Mouse (Mus musculus) limb, embryonic 10.5 days (tissue): Measurements from ENCODE around the gene Lamp1. TPM values are rescaled to one million over a fixed set of nuclear protein-coding genes. Genes with fewer than 3 reads are reported as not detected.
"Not testable (repeated sequence)": the region's sequence is repeated elsewhere in the genome, so short reads cannot be mapped to it uniquely, and the experiment has no call there.

ENCODE experiments used
- DNase-seq: peaks from one replicate; pipeline ENCODE4 v3.0.0-alpha.2; 2017; ENCODE audit warnings: low spot score
- H3K27ac ChIP-seq: fragments of 300-500 bp; sonication (generic); 2 replicates; pipeline ENCODE4 v1.5.1; 2016; ENCODE audit warnings: mild to moderate bottlenecking
- H3K27me3 ChIP-seq: fragments of 300-500 bp; sonication (generic); 2 replicates; pipeline ENCODE4 v1.6.1; 2016; ENCODE audit warnings: low read depth, mild to moderate bottlenecking; ENCODE audit not compliant: poor library complexity, severe bottlenecking
- H3K36me3 ChIP-seq: fragments of 300-500 bp; sonication (generic); 2 replicates; pipeline ENCODE4 v1.6.1; 2016; ENCODE audit warnings: mild to moderate bottlenecking, moderate library complexity
- H3K4me1 ChIP-seq: fragments of 300-500 bp; sonication (generic); 2 replicates; pipeline ENCODE4 v1.6.1; 2016
- H3K4me3 ChIP-seq: fragments of 300-500 bp; sonication (generic); 2 replicates; pipeline ENCODE4 v1.5.1; 2016; ENCODE audit warnings: mild to moderate bottlenecking, moderate library complexity
- H3K9me3 ChIP-seq: fragments of 300-500 bp; sonication (generic); replicated peaks from 2 replicates; pipeline ENCODE4 v1.6.1; 2016; ENCODE audit warnings: mild to moderate bottlenecking
- WGBS: fragments of 180-500 bp; shearing (Covaris S2); methylation state at CpG from one replicate; pipeline ENCODE4 v1.1.7; 2016; 5-methylcytosine and 5-hydroxymethylcytosine counted together
- polyA plus RNA-seq: library from polyadenylated mRNA; unstranded; fragments of >200 nt; fragmentation: Nextera tagmentation; extraction: Ambion mirVana; gene quantifications from 2 replicates; pipeline ENCODE4 v1.2.1, GENCODE M21; 2016

The Lamp1 gene
- 186 and 196 TPM in 2 replicates for polyA plus RNA-seq

DNA sequence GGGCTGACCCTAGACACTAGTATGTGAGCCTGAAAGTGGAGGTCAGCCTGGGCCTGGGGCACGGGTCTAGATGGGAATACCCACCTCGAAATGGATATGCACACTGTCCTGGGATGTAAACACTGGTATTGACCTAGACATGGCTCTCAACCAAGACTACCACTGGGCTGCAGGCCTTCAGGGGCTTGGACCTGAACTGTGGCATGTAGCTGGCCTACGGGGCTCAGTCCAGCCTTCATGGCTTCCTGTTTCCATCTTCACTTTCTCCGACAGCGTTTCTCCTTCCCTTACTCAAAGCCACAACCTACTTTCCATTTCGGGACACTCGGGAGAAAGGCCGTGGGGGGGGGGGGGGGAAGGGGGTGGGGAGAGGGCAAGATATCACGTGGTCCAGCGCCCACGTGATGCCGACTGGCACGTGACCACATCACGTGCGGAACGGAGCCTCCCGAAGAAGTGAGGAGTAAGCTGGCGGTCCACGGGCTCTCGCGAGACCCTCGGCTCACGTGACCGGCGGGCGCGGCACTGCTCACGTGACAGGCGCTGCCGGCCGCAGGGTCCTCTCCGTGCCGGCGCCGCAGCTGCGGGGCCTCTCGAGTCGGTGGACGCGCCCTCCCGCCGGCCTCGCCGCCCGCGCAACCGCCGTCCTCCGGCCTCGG is at the start of gene Lamp1:
Lamp1 (plus strand) TSS at position 444 of the 659 bp plus-strand sequence.
- peak within 1 kb of the TSS; percentile 99 for H3K4me3 ChIP-seq
- H3K27ac ChIP-seq: peak within 1 kb of the TSS; percentile 89
- H3K36me3 ChIP-seq: no peaks in the 10 kb centered on the region; the same call in 1 of the 2 replicates
- WGBS: 1% methylated on average over 50 of the region's 50 CpGs
- no peaks in the 10 kb centered on the region for H3K9me3 ChIP-seq
- H3K27me3 ChIP-seq: no peaks in the 10 kb centered on the region
- H3K4me1 ChIP-seq: peaks cover 16% of the 10 kb centered on the region
- DNase-seq: peak; percentile 100

- WGBS: 82% methylated on average over 1 of the region's 1 CpGs
- DNase-seq: no peak
Observed at GRCm38 (mm10) chr8:13109416-13109960, 49.5 kb upstream of the Lamp1 start.

DNA sequence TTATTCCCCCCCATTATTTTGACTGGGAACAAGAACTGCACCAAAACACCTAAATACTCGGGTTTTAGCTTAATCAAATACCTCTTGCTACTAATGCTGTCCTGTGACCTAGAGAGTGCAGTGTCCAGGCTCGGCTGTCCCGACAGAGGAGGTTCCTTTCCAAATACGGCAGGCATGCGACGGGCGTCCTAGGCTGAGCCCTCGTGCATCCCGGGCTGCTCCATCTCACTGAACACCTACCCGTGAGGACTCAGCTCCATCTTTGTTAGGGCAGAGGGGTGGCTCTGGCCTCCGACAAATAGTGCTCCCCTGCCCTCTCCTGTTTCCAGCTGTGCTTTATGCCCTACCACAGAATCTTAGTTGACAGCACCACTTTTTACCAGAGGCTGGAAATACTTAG is 47.0 kb upstream of the Lamp1 start:
- H3K4me3 ChIP-seq: no peak overlapping the region
- H3K9me3 ChIP-seq: no peaks in the 10 kb centered on the region
- no peak overlapping the region for H3K27ac ChIP-seq
- H3K27me3 ChIP-seq: no peaks in the 10 kb centered on the region
- no peak for DNase-seq
- WGBS: 90% methylated on average over 11 of the region's 11 CpGs
- H3K4me1 ChIP-seq: 0 out of 2 replicates have a peak, but pooled peaks cover 10% of the 10 kb centered on the region
- H3K36me3 ChIP-seq: peaks cover 60% of the 10 kb centered on the region

More at GRCm38 (mm10) chr8:13109416-13109960, 49.5 kb upstream of the Lamp1 start:
- Histone ChIP-seq H3K4me3 (no peak overlapping the region), H3K9me3 (no peaks in the 10 kb centered on the region), H3K36me3 (peaks cover 45% of the 10 kb centered on the region), H3K4me1 (peaks cover 18% of the 10 kb centered on the region), H3K27ac (no peak overlapping the region), H3K27me3 (no peaks in the 10 kb centered on the region)

DNA sequence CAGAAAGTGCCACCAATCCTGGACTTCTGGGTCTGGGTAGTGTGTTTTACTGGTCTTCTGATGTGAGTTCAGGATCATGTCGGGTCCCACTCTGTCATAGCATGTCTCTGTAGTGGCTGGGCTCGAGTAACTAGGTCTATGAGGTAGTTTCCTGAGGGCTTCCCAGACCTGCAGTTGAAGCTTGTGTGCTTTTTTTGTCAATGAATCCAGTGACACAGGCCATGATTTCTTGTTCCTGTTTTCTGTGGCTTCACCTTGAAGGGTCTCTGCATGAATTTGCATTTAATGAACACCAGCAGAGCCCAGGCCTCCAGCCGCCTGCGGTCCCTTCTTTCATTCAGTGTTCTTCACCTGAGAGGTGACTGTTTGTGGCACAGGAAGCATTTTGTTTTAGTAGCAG is 45.7 kb upstream of the Lamp1 start:
- Histone ChIP-seq H3K27me3 (no peaks in the 10 kb centered on the region), H3K4me3 (no peak overlapping the region), H3K36me3 (peaks cover 62% of the 10 kb centered on the region), H3K27ac (no peak overlapping the region), H3K4me1 (0 out of 2 replicates have a peak, but pooled peaks cover 4% of the 10 kb centered on the region), H3K9me3 (no peaks in the 10 kb centered on the region)
- DNase-seq: no peak
- 93% methylated on average over 4 of the region's 4 CpGs for WGBS

DNA sequence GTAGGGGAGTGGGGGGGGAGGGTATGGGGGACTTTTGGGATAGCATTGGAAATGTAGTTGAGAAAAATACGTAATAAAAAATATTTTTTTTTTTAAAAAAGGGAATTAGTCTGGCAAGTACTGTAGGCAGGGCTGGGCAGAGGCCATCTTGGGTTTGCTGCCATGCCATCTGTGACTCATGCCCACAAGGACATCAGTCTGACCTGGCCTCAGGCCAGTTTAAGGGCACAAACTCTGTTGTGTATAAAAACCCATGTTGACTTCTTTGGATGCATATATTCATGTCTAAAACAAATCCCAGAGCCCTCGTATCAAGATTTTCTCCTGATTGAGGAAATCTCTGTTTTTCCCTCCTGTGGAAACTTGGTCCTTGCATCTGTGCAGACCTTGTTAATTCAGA is 41.9 kb upstream of the Lamp1 start:
- 100% methylated on average over 2 of the region's 2 CpGs for WGBS
- Histone ChIP-seq H3K4me3 (no peak overlapping the region), H3K36me3 (peaks cover 78% of the 10 kb centered on the region)

GRCm38 (mm10) chr8:13118516-13118915 is 40.4 kb upstream of the Lamp1 start:
- Histone ChIP-seq H3K27ac (no peak overlapping the region), H3K27me3 (no peaks in the 10 kb centered on the region), H3K4me1 (no peaks in the 10 kb centered on the region), H3K9me3 (no peaks in the 10 kb centered on the region), H3K4me3 (no peak overlapping the region), H3K36me3 (peaks cover 79% of the 10 kb centered on the region)
- DNase-seq: no peak
- 88% methylated on average over 3 of the region's 3 CpGs for WGBS

More for the DNA sequence above, 41.9 kb upstream of the Lamp1 start:
- no peaks in the 10 kb centered on the region for H3K9me3 ChIP-seq
- H3K27me3 ChIP-seq: no peaks in the 10 kb centered on the region
- no peak overlapping the region for H3K27ac ChIP-seq
- no peak for DNase-seq
- no peaks in the 10 kb centered on the region for H3K4me1 ChIP-seq

DNA sequence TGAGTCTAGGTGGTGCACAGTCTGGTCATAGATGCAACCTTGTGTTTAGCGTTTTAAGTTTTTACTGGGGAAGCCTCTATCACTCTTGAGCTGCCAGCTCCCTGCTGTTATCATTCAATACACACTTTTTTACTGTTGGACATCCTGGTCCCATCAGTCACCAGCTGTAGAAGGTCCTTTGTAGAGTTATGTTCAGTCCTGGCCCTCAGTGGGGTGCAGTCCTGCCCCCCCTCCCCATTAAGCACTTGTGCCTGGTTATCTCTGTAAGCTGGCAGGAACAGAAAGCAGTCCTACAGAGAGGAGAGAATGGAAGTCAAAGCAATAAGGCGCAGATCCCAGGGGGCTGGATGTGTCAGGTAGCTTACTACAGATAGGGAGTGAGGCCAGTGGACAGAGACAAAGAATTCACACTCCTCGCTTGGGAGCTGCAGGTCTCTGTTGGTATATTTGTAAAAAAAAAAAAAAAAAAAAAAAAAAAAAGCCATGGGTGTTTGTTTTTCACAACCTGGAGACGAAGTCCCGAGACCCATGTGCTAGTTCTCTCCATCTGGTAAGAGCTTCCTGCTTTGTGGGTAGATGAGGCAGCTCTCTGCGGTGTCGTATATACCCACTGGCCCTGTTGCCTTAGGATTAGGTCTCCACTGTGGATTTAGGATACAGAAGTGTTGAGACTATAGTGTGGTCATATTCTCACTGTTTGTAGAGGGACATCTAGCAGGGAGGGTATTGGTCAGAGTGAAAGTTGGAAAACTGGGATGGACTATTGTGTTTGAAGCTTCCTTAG is 37.9 kb upstream of the Lamp1 start:
- Histone ChIP-seq H3K27ac (no peak overlapping the region), H3K27me3 (no peaks in the 10 kb centered on the region), H3K4me1 (no peaks in the 10 kb centered on the region), H3K4me3 (no peak overlapping the region), H3K9me3 (no peaks in the 10 kb centered on the region), H3K36me3 (peaks cover 80% of the 10 kb centered on the region)
- DNase-seq: no peak
- 88% methylated on average over 7 of the region's 7 CpGs for WGBS

DNA sequence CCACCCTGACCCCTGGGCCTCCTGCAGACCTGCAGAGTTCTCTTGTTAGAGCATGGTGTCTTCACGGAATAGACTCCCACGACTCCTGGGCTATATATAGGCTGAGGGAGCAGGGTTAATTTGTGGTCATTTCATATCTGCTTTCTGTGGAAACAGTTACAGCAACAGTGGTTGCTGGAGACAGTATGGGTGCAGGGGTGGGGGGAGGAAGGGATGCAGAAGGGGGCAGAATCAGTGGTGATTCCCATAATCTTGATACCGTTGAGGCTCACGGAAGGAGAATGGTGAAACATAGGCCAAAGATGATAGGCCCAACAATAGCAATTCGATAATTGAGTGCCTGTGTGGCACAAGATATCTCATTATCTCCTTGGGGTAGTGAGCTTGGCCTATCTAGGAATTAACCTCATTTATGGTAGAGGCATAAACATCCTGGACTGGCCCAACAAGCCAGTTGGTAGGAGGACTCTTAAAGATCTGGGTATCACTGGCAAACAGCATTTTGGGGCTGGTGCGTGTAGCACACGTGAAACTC is 36.0 kb upstream of the Lamp1 start:
- H3K27ac ChIP-seq: no peak overlapping the region
- H3K4me1 ChIP-seq: no peaks in the 10 kb centered on the region
- H3K9me3 ChIP-seq: no peaks in the 10 kb centered on the region
- WGBS: 93% methylated on average over 7 of the region's 7 CpGs
- peaks cover 91% of the 10 kb centered on the region for H3K36me3 ChIP-seq
- no peak overlapping the region for H3K4me3 ChIP-seq
- no peaks in the 10 kb centered on the region for H3K27me3 ChIP-seq
- DNase-seq: no peak

DNA sequence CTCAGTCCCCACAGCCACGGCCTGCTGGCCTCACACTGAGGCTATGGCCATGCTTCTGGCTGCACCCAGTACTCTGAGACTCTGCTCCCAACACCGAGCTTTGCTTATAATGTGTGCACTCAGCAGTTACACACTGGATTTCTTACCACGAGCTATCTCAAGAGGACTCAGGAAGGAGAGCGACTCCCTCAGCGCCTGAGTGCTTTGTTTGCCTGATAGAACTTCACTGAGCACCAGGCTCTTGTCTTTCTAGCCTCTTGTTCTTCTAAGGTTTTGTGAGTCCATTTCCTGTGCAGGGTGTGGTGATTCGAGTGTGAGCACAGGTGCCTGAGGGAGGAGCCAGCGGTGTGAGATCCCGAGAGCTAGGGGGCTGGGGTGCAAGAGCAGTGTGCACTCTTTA is 34.1 kb upstream of the Lamp1 start:
- H3K27me3 ChIP-seq: no peaks in the 10 kb centered on the region
- DNase-seq: no peak
- no peak overlapping the region for H3K27ac ChIP-seq
- H3K4me3 ChIP-seq: no peak overlapping the region
- 93% methylated on average over 8 of the region's 8 CpGs for WGBS
- H3K9me3 ChIP-seq: no peaks in the 10 kb centered on the region
- H3K36me3 ChIP-seq: peaks cover 92% of the 10 kb centered on the region
- H3K4me1 ChIP-seq: no peaks in the 10 kb centered on the region

DNA sequence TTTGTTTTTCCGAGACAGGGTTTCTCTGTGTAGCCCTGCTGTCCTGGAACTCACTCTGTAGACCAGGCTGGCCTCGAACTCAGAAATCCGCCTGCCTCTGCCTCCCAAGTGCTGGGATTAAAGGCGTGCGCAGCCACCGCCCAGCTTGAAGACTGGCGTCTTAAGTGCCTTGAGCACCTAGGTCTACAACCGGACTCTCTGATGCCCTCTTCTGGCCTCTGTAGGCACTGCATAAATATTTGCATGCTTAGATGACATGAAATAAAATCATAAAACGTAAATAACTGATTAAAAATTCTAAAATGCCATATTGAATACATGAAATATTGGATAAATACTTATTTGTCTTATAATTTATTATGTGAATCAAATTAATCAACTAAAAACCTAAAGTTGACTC is 26.7 kb upstream of the Lamp1 start:
- H3K36me3 ChIP-seq: peaks cover 96% of the 10 kb centered on the region
- H3K4me1 ChIP-seq, H3K9me3 ChIP-seq, DNase-seq, H3K27me3 ChIP-seq, H3K4me3 ChIP-seq, H3K27ac ChIP-seq: not testable (repeated sequence)
- 74% methylated on average over 9 of the region's 9 CpGs for WGBS

- H3K27me3 ChIP-seq: no peaks in the 10 kb centered on the region
- H3K4me3 ChIP-seq: no peak overlapping the region
- H3K9me3 ChIP-seq: no peaks in the 10 kb centered on the region
- WGBS: 93% methylated on average over 6 of the region's 6 CpGs
- no peak overlapping the region for H3K27ac ChIP-seq
- peaks cover 98% of the 10 kb centered on the region for H3K36me3 ChIP-seq
- H3K4me1 ChIP-seq: no peaks in the 10 kb centered on the region
- DNase-seq: no peak
Observed at GRCm38 (mm10) chr8:13139641-13140182, 19.2 kb upstream of the Lamp1 start.

DNA sequence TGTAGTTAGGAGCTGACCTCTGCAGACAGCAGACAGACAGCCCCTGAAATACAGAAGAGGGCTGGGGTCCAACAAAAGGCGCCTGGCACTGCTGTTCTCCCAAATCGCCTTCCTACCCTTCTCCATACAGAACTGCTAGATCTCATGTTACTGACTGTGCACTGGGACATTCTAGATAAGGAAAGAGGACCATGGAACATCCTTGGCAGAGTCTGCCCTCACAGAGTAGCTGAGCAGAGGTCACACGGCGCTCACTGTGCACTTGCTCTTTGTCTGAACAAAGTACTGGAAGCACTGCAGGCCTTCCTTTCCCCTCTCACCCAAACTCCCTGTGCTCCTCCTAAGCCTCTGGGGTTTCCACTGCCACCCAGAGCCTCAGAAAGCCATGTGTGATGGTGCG is 17.3 kb upstream of the Lamp1 start:
- DNase-seq: no peak
- H3K36me3 ChIP-seq: peaks cover 98% of the 10 kb centered on the region
- no peaks in the 10 kb centered on the region for H3K4me1 ChIP-seq
- 90% methylated on average over 5 of the region's 5 CpGs for WGBS
- H3K4me3 ChIP-seq: no peak overlapping the region
- H3K27me3 ChIP-seq: no peaks in the 10 kb centered on the region
- no peak overlapping the region for H3K27ac ChIP-seq
- H3K9me3 ChIP-seq: no peaks in the 10 kb centered on the region

DNA sequence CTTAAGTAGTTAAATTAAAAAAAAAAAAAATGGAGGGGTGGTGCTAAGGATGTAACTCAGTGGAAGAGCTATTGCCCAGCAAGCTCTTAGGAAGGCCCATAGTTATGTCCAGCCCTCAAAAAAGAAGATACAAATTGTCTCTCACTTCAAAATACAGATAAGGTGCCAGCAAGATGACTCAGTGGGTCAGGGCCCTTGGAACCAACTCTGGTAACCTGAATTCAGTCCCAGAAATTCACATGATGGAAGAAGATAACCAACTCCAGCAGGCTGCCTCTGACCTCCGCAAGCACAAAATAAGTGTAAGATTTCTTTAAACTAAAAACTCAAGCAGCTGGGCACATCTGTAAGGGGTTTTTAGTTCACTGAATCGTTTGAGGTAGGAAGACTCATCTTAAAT is 10.5 kb upstream of the Lamp1 start:
- no peak overlapping the region for H3K4me3 ChIP-seq
- H3K27ac ChIP-seq: no peak overlapping the region
- no peak for DNase-seq
- peaks cover 64% of the 10 kb centered on the region for H3K36me3 ChIP-seq
- no peaks in the 10 kb centered on the region for H3K27me3 ChIP-seq
- H3K9me3 ChIP-seq: no peaks in the 10 kb centered on the region
- H3K4me1 ChIP-seq: no peaks in the 10 kb centered on the region
- WGBS: 88% methylated on average over 2 of the region's 2 CpGs
